Comparison of ENCODE assay signal across 26 mouse cellular contexts in the genomic region with DNA sequence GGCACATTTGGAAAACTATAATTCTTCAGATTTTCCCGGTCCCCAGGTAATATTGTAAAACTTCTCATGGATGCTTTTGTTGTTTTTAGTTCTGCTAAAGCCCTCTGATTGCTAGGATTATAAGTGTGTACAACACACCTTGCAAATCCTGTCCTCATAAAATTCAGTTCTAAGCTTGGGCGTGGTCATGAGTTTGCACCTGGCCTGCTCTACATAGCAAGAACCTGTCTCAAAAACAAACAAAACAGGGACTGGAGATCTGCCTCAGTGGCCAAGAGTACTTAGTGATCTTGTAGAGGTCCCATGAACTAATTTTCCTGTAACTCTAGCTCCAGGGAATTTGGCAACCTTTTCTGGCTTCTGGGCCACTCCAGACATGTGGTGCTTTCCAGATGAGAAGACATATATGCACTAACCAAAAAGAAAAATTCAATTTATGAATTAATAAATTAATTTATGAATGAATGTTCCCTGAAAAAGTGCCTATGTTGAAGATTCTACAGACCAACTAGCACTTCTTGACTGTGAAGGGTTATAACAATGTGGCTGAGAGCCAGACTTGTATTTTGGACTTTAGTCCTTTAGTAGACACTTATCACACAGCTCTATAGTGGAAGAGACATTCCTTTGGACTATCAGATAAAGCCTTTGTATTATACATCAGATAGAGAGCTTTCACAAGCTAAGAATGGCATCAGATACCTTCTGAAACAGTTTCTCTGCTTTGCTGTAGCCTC. TPM values are rescaled to one million over a fixed set of nuclear protein-coding genes. Genes with fewer than 3 reads are reported as not detected.
A peak's percentile ranks its signal among the peaks of the same experiment; 100 is the strongest.
DNase-seq lines count a peak whose midpoint lies in the region; ATAC-seq and TF ChIP-seq lines count a peak whose summit lies in the region.
"Had no signal": no experiment of that assay in that cellular context is flagged by ENCODE, and none has a peak within 500 bp of the region (broad histone marks: within the 10 kb centered on the region; RNA-seq: fewer than 3 reads in every experiment).

No protein-coding gene starts in this region.

- no peaks in the 10 kb centered on the region for H3K9me3 ChIP-seq in liver, embryonic 12.5 days (replicated peaks)
- no peaks in the 10 kb centered on the region for H3K9me3 ChIP-seq in intestine, postnatal 0 days (ENCODE audit: control insufficient read depth)
- H3K9me3 ChIP-seq in midbrain, embryonic 11.5 days (ENCODE audit: control insufficient read depth, low read length): no peaks in the 10 kb centered on the region
- H3K9me3 ChIP-seq: embryonic facial prominence, embryonic 10.5 days; embryonic facial prominence, embryonic 13.5 days; forebrain, embryonic 12.5 days; forebrain, embryonic 15.5 days; heart, embryonic 13.5 days had no signal

- DNase-seq in gastrocnemius, adult 18-20 months (ENCODE audit: low spot score): peak; percentile 7
- DNase-seq in gastrocnemius, adult 8-10 months (ENCODE audit: low spot score in 2 of 2): no peak
- DNase-seq in liver, adult 2 months (ENCODE audit: extremely low read depth, low read depth, low spot score): peak; percentile 13
- DNase-seq in midbrain, embryonic 11.5 days (ENCODE audit: low spot score, missing footprints): no peak
- DNase-seq: adrenal gland, adult 8-10 months; adrenal gland, postnatal 25 days; cerebellum, adult 11-12 months; cerebellum, adult 8-10 months; cerebellum, postnatal 10 days; cerebellum, postnatal 36 days; embryo, embryonic 11 days; gastrocnemius, postnatal 14 days; heart, adult 18-20 months; heart, postnatal 14 days; heart, postnatal 4 days had no signal

- no peaks in the 10 kb centered on the region for H3K27me3 ChIP-seq in liver, adult 2 months (ENCODE audit: control insufficient read depth, insufficient read depth, low read length)
- H3K27me3 ChIP-seq in liver, embryonic 12.5 days (replicated peaks): no peaks in the 10 kb centered on the region
- H3K27me3 ChIP-seq in intestine, postnatal 0 days (replicated peaks; ENCODE audit: control insufficient read depth, insufficient read depth, low read length): no peaks in the 10 kb centered on the region
- no peaks in the 10 kb centered on the region for H3K27me3 ChIP-seq in midbrain, embryonic 11.5 days (ENCODE audit: control insufficient read depth, insufficient read depth, low read length)
- H3K27me3 ChIP-seq: embryonic facial prominence, embryonic 13.5 days; forebrain, embryonic 12.5 days; forebrain, embryonic 15.5 days; heart, embryonic 13.5 days had no signal

- H3K9ac ChIP-seq in liver, adult 2 months (ENCODE audit: low read depth, low read length): no peak overlapping the region
- no peak overlapping the region for H3K9ac ChIP-seq in liver, embryonic 12.5 days
- H3K9ac ChIP-seq in intestine, postnatal 0 days (ENCODE audit: low read depth, low read length): no peak overlapping the region
- no peak overlapping the region for H3K9ac ChIP-seq in midbrain, embryonic 11.5 days (ENCODE audit: low read length)
- H3K9ac ChIP-seq: embryonic facial prominence, embryonic 13.5 days; forebrain, embryonic 12.5 days; forebrain, embryonic 15.5 days; heart, embryonic 13.5 days; hindbrain, embryonic 14.5 days had no signal

- no peak overlapping the region for H3K4me3 ChIP-seq in liver, adult 2 months (ENCODE audit: insufficient read depth, low read depth, low read length)
- H3K4me3 ChIP-seq in liver, embryonic 12.5 days: no peak overlapping the region
- no peak overlapping the region for H3K4me3 ChIP-seq in intestine, postnatal 0 days (ENCODE audit: low read depth, low read length)
- no peak overlapping the region for H3K4me3 ChIP-seq in midbrain, embryonic 11.5 days (ENCODE audit: low read depth, low read length)
- H3K4me3 ChIP-seq: embryonic facial prominence, embryonic 10.5 days; embryonic facial prominence, embryonic 13.5 days; erythroblast, embryonic 14.5 days; forebrain, embryonic 12.5 days; forebrain, embryonic 15.5 days; heart, embryonic 13.5 days had no signal

- no peak for TF ChIP-seq POLR2A in liver, adult 2 months (IDR thresholded peaks at IDR 0.05; ENCODE audit: extremely low read depth, insufficient read depth, low read length)

- H3K79me2 ChIP-seq in liver, adult 2 months (ENCODE audit: control insufficient read depth, insufficient read depth, low read length): no peaks in the 10 kb centered on the region

- no peaks in the 10 kb centered on the region for H3K36me3 ChIP-seq in liver, adult 2 months (ENCODE audit: control insufficient read depth, insufficient read depth, low read length)
- H3K36me3 ChIP-seq in liver, embryonic 12.5 days: no peaks in the 10 kb centered on the region
- peaks cover 1% of the 10 kb centered on the region; the same call in 1 of the 2 replicates for H3K36me3 ChIP-seq in intestine, postnatal 0 days (ENCODE audit: control insufficient read depth, insufficient read depth)
- H3K36me3 ChIP-seq in midbrain, embryonic 11.5 days (ENCODE audit: control insufficient read depth, insufficient read depth, low read length): no peaks in the 10 kb centered on the region
- H3K36me3 ChIP-seq: embryonic facial prominence, embryonic 10.5 days; embryonic facial prominence, embryonic 13.5 days; forebrain, embryonic 12.5 days; forebrain, embryonic 15.5 days; heart, embryonic 13.5 days had no signal

- WGBS in liver, adult 2 months: 97% methylated on average over 2 of the region's 2 CpGs
- WGBS in liver, embryonic 12.5 days (ENCODE audit: insufficient replicate concordance): 69% methylated on average over 2 of the region's 2 CpGs
- WGBS in intestine, postnatal 0 days: 75% methylated on average over 2 of the region's 2 CpGs
- WGBS in midbrain, embryonic 11.5 days: 91% methylated on average over 2 of the region's 2 CpGs

- H3K4me1 ChIP-seq in liver, adult 2 months (ENCODE audit: control insufficient read depth, insufficient read depth, low read length): no peaks in the 10 kb centered on the region
- no peaks in the 10 kb centered on the region for H3K4me1 ChIP-seq in liver, embryonic 12.5 days
- 0 out of 2 replicates have a peak, but pooled peaks cover 8% of the 10 kb centered on the region for H3K4me1 ChIP-seq in intestine, postnatal 0 days (replicated peaks; ENCODE audit: control insufficient read depth, insufficient read depth, low read length)
- no peaks in the 10 kb centered on the region for H3K4me1 ChIP-seq in midbrain, embryonic 11.5 days (ENCODE audit: control insufficient read depth, insufficient read depth, low read length)
- H3K4me1 ChIP-seq: embryonic facial prominence, embryonic 10.5 days; forebrain, embryonic 12.5 days; forebrain, embryonic 15.5 days; heart, embryonic 13.5 days had no signal

- TF ChIP-seq CTCF in liver, adult 2 months (IDR thresholded peaks at IDR 0.05; ENCODE audit: low read depth, low read length): no peak
- no peak for TF ChIP-seq CTCF in intestine, postnatal 0 days (IDR thresholded peaks at IDR 0.05; ENCODE audit: low read depth)

- no peak for ATAC-seq in liver, embryonic 12.5 days
- peak; percentile 89 for ATAC-seq in intestine, postnatal 0 days
- no peak for ATAC-seq in midbrain, embryonic 11.5 days (ENCODE audit: low FRiP score)
- ATAC-seq: activated CD4-positive, CD25-positive, alpha-beta regulatory T cell, adult 4 months; forebrain, embryonic 15.5 days; hindbrain, postnatal 0 days had no signal

- no peak overlapping the region for H3K27ac ChIP-seq in liver, adult 2 months (replicated peaks; ENCODE audit: insufficient read depth, low read depth, low read length)
- no peak overlapping the region for H3K27ac ChIP-seq in liver, embryonic 12.5 days
- peak overlapping the region; percentile 50 for H3K27ac ChIP-seq in intestine, postnatal 0 days (ENCODE audit: low read depth, low read length)
- no peak overlapping the region for H3K27ac ChIP-seq in midbrain, embryonic 11.5 days (ENCODE audit: low read depth, low read length)
- H3K27ac ChIP-seq: embryonic facial prominence, embryonic 10.5 days; embryonic facial prominence, embryonic 13.5 days; forebrain, embryonic 12.5 days; forebrain, embryonic 15.5 days; heart, embryonic 13.5 days; hindbrain, embryonic 14.5 days; hindbrain, postnatal 0 days had no signal

- no peak overlapping the region for H3K4me2 ChIP-seq in liver, embryonic 12.5 days
- no peak overlapping the region for H3K4me2 ChIP-seq in intestine, postnatal 0 days (replicated peaks; ENCODE audit: low read depth)
- no peak overlapping the region for H3K4me2 ChIP-seq in midbrain, embryonic 11.5 days
- H3K4me2 ChIP-seq: embryonic facial prominence, embryonic 13.5 days; forebrain, embryonic 12.5 days; forebrain, embryonic 15.5 days; heart, embryonic 13.5 days; hindbrain, embryonic 14.5 days had no signal

RNA-seq across cellular contexts. Expression of a gene that starts 34.1 kb away (rescaled TPM):
- total RNA-seq in gastrocnemius, adult 18-20 months (2021): 10 to 100 TPM; 71.3 to 73.5 TPM
- total RNA-seq in gastrocnemius, adult 8-10 months (2022): 10 to 100 TPM; 62.5 to 85.5 (median 68.7) TPM
- 38.1 and 43.8 TPM in 2 replicates for total RNA-seq in liver, adult 2 months (2014; rRNA removed)
- polyA plus RNA-seq in liver, adult 2 months (2012; rRNA removed): 51.2 and 53.3 TPM in 2 replicates
- 79.8 and 85.5 TPM in 2 replicates for polyA plus RNA-seq in liver, embryonic 12.5 days (2016; fragmentation: Nextera tagmentation; extraction: Ambion mirVana)
- polyA plus RNA-seq in intestine, postnatal 0 days (2015; fragmentation: Nextera tagmentation; extraction: Ambion mirVana): 484 and 527 TPM in 2 replicates
- 70.4 and 81.3 TPM in 2 replicates for polyA plus RNA-seq in midbrain, embryonic 11.5 days (2014; fragmentation: Nextera tagmentation; extraction: Ambion mirVana)

RNA-seq across cellular contexts. Expression of a gene that starts 55.3 kb away (rescaled TPM):
- total RNA-seq in gastrocnemius, adult 18-20 months (2021): under 1 TPM; 0.47 to 0.75 TPM
- under 1 TPM; 0.24 to 0.58 (median 0.45) TPM for total RNA-seq in gastrocnemius, adult 8-10 months (2022)
- 0.55 and 0.81 TPM in 2 replicates for total RNA-seq in liver, adult 2 months (2014; rRNA removed)
- polyA plus RNA-seq in liver, adult 2 months (2012; rRNA removed): 0.05 and 0.17 TPM in 2 replicates
- polyA plus RNA-seq in liver, embryonic 12.5 days (2016; fragmentation: Nextera tagmentation; extraction: Ambion mirVana): 25.2 and 25.9 TPM in 2 replicates
- polyA plus RNA-seq in intestine, postnatal 0 days (2015; fragmentation: Nextera tagmentation; extraction: Ambion mirVana): 1.1 and 1.4 TPM in 2 replicates
- polyA plus RNA-seq in midbrain, embryonic 11.5 days (2014; fragmentation: Nextera tagmentation; extraction: Ambion mirVana): 4.2 and 5.3 TPM in 2 replicates

Comparison
In these comparisons a context has a peak if more than half of its experiments do, and no peak if none do; other contexts are left out.
1. DNase-seq: peak in gastrocnemius, adult 18-20 months (single experiment) and liver, adult 2 months (single experiment); none in gastrocnemius, adult 8-10 months (0 of 2) and midbrain, embryonic 11.5 days (single experiment).